Mouse (Mus musculus) forebrain, embryonic 16.5 days (tissue): ENCODE measurements around the gene Dnah8. TPM values are rescaled to one million over a fixed set of nuclear protein-coding genes. Genes with fewer than 3 reads are reported as not detected.
A peak's percentile ranks its signal among the peaks of the same experiment; 100 is the strongest.

ENCODE experiments used
- ATAC-seq: fragments of 200-750 bp; cut with Nextera tagmentation; 2 replicates; pipeline ENCODE4 v1.8.0; 2017; ENCODE audit warnings: mild to moderate bottlenecking, moderate library complexity
- H3K27ac ChIP-seq: fragments of 300-500 bp; sonication (generic); 2 replicates; pipeline ENCODE4 v1.5.1; 2014; ENCODE audit warnings: low read length, control low read depth
- H3K27me3 ChIP-seq: fragments of 300-500 bp; sonication (generic); replicated peaks from 2 replicates; pipeline ENCODE4 v1.6.1; 2014; ENCODE audit warnings: low read length; ENCODE audit not compliant: control insufficient read depth, insufficient read depth
- H3K36me3 ChIP-seq: fragments of 300-500 bp; sonication (generic); 2 replicates; pipeline ENCODE4 v1.6.1; 2014; ENCODE audit not compliant: control insufficient read depth, insufficient read depth
- H3K4me1 ChIP-seq: fragments of 300-500 bp; sonication (generic); replicated peaks from 2 replicates; pipeline ENCODE4 v1.6.1; 2014; ENCODE audit warnings: low read length; ENCODE audit not compliant: control insufficient read depth, insufficient read depth
- H3K4me2 ChIP-seq: fragments of 300-500 bp; sonication (generic); 2 replicates; pipeline ENCODE4 v1.6.1; 2014; ENCODE audit warnings: mild to moderate bottlenecking, low read length, control low read depth
- H3K4me3 ChIP-seq: fragments of 300-500 bp; sonication (generic); replicated peaks from 2 replicates; pipeline ENCODE4 v1.5.1; 2014; ENCODE audit warnings: mild to moderate bottlenecking, low read length, control low read depth
- H3K9ac ChIP-seq: fragments of 300-500 bp; sonication (generic); replicated peaks from 2 replicates; pipeline ENCODE4 v1.6.1; 2014; ENCODE audit warnings: low read depth, low read length, control low read depth
- H3K9me3 ChIP-seq: fragments of 300-500 bp; sonication (generic); 2 replicates; pipeline ENCODE4 v1.6.1; 2016; ENCODE audit warnings: low read length; ENCODE audit not compliant: control insufficient read depth
- WGBS: fragments of 180-500 bp; shearing (Covaris S2); extraction: QIAGEN DNeasy Blood & Tissue Kit; methylation state at CpG from one replicate; pipeline ENCODE4 v1.1.7; 2014; 5-methylcytosine and 5-hydroxymethylcytosine counted together
- polyA plus RNA-seq: library from polyadenylated mRNA; unstranded; fragments of >200 nt; fragmentation: Nextera tagmentation; extraction: Ambion mirVana; gene quantifications from 2 replicates; pipeline ENCODE4 v1.2.1, GENCODE M21; 2015

Dnah8 gene
- polyA plus RNA-seq, 1 experiment from 2014 or later = 1.6 TPM

DNA sequence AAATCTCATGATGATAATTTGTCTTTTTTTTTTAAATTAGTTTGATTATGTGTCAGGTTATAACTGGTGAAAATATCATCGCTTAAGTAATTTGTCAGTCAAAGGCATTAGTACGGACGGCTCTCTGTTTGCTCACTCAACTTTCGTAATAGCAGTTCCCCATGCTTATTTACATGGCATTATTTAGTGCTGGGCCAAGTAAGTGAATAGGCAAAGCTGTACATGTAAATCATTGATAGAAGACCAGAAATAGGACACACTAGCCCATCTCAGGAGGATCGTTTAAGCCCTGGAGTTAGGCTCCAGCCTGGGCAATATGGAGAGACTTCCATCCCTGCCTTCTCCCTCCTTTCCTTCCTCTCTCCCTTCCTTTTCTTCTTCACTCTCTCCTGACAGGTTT is 16.7 kb downstream of the Dnah8 start:
- no peak for ATAC-seq
- no peaks in the 10 kb centered on the region for H3K36me3 ChIP-seq
- WGBS = 98% methylated on average over 5 of the region's 5 CpGs

DNA sequence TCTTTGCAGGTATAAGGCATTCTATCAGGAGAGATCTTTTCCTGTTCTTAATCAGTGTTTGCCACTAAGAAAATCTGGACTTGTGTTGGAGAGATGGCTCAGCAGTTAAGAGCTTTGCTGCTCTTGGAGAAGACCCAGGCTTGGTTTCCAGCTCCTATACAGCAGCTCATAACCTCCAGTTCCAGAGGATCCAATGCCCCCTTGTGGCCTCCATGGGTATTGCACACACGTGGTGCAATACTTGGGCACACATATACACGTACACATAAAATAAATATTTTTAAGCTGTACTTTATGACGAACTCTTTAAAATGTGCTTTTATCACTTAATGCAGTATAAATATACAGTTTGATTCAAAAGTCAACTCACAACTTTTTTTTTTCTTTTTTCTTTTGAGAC is 24.6 kb downstream of the Dnah8 start:
- no peak overlapping the region for H3K4me3 ChIP-seq
- 0 out of 2 replicates have a peak, but pooled peaks cover 4% of the 10 kb centered on the region for H3K9me3 ChIP-seq
- no peak overlapping the region for H3K9ac ChIP-seq
- H3K27ac ChIP-seq = no peak overlapping the region
- H3K36me3 ChIP-seq = no peaks in the 10 kb centered on the region
- 97% methylated on average over 3 of the region's 3 CpGs for WGBS
- no peaks in the 10 kb centered on the region for H3K4me1 ChIP-seq
- no peak for ATAC-seq
- no peaks in the 10 kb centered on the region for H3K27me3 ChIP-seq
- no peak overlapping the region for H3K4me2 ChIP-seq

More for the DNA sequence above, 16.7 kb downstream of the Dnah8 start:
- Histone ChIP-seq H3K9ac (no peak overlapping the region), H3K27ac (no peak overlapping the region), H3K4me3 (no peak overlapping the region), H3K4me1 (no peaks in the 10 kb centered on the region), H3K27me3 (no peaks in the 10 kb centered on the region), H3K4me2 (no peak overlapping the region), H3K9me3 (no peaks in the 10 kb centered on the region)

GRCm38 (mm10) chr17:30653010-30653409 is 28.9 kb downstream of the Dnah8 start:
- no peaks in the 10 kb centered on the region for H3K36me3 ChIP-seq
- H3K9ac ChIP-seq = no peak overlapping the region
- no peaks in the 10 kb centered on the region for H3K27me3 ChIP-seq
- 0 out of 2 replicates have a peak, but pooled peaks cover 4% of the 10 kb centered on the region for H3K9me3 ChIP-seq
- H3K27ac ChIP-seq = no peak overlapping the region
- H3K4me3 ChIP-seq = no peak overlapping the region
- WGBS = 99% methylated on average over 6 of the region's 6 CpGs
- no peaks in the 10 kb centered on the region for H3K4me1 ChIP-seq
- no peak for ATAC-seq
- H3K4me2 ChIP-seq = no peak overlapping the region

GRCm38 (mm10) chr17:30657530-30658151 is 33.5 kb downstream of the Dnah8 start:
- WGBS = 52% methylated on average over 8 of the region's 8 CpGs
- no peak; the same call in 1 of the 2 replicates for ATAC-seq

DNA sequence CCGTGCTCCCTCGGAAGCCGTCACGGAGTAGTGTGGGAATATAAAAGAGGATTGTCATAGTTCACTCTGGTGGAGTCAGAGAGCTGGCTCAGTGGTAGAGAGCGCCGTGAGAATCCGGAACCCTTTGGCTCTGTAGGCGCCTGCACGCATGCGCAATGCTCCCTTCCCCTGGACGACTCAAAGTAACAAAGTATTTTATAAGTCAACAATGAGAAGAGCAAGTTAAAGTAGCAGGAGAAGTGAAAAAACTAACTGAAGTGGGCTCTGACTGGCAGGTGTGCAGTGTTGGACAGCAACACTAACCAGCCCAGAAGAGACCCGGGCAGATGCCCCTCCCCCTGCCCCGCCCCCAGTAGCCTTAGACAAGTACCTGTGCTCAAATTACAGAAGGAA is 34.0 kb downstream of the Dnah8 start:
- WGBS = 10% methylated on average over 13 of the region's 13 CpGs
- ATAC-seq = peak; percentile 77
- H3K27ac ChIP-seq = no peak overlapping the region
- no peaks in the 10 kb centered on the region for H3K4me1 ChIP-seq
- H3K9me3 ChIP-seq = no peaks in the 10 kb centered on the region
- H3K4me3 ChIP-seq = peak overlapping the region; percentile 33
- no peaks in the 10 kb centered on the region for H3K36me3 ChIP-seq
- H3K27me3 ChIP-seq = no peaks in the 10 kb centered on the region
- 0 out of 2 replicates have a peak overlapping the region, but pooled peaks have one; percentile 15 for H3K9ac ChIP-seq
- peak overlapping the region; percentile 52 for H3K4me2 ChIP-seq

More at GRCm38 (mm10) chr17:30657530-30658151, 33.5 kb downstream of the Dnah8 start:
- H3K4me3 ChIP-seq = peak overlapping the region; percentile 33
- no peaks in the 10 kb centered on the region for H3K9me3 ChIP-seq
- no peak overlapping the region for H3K27ac ChIP-seq
- 0 out of 2 replicates have a peak overlapping the region, but pooled peaks have one; percentile 15 for H3K9ac ChIP-seq
- H3K36me3 ChIP-seq = no peaks in the 10 kb centered on the region
- no peaks in the 10 kb centered on the region for H3K27me3 ChIP-seq
- no peaks in the 10 kb centered on the region for H3K4me1 ChIP-seq
- H3K4me2 ChIP-seq = peak overlapping the region; percentile 52

DNA sequence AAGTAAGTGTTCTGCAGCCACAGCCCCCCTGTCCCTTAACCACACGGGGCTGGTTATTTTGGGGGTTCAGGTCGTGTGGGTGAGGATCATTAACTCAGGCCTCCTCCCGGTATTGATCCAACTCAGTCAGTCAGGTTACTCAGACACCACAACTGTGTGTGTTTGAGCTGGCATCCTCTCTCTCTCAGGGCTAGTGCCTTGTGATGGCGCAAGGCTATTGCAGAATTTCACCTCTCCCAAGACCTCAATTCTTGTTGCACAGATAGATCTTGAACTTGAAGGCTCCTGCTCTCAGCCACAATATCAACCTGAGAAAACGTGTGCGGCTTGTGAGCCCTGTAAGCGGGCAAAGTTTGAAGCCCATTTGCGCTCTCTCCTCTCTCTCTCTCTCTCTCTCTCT is 38.0 kb downstream of the Dnah8 start:
- Histone ChIP-seq H3K9ac (no peak overlapping the region), H3K4me3 (no peak overlapping the region), H3K27ac (no peak overlapping the region), H3K9me3 (0 out of 2 replicates have a peak, but pooled peaks cover 2% of the 10 kb centered on the region), H3K4me2 (no peak overlapping the region), H3K36me3 (no peaks in the 10 kb centered on the region), H3K4me1 (no peaks in the 10 kb centered on the region), H3K27me3 (no peaks in the 10 kb centered on the region)
- ATAC-seq = no peak
- 75% methylated on average over 8 of the region's 8 CpGs for WGBS

GRCm38 (mm10) chr17:30663170-30663569 is 39.0 kb downstream of the Dnah8 start:
- Histone ChIP-seq H3K9ac (no peak overlapping the region), H3K36me3 (no peaks in the 10 kb centered on the region), H3K4me2 (no peak overlapping the region), H3K27ac (no peak overlapping the region), H3K27me3 (no peaks in the 10 kb centered on the region), H3K4me1 (no peaks in the 10 kb centered on the region), H3K9me3 (0 out of 2 replicates have a peak, but pooled peaks cover 2% of the 10 kb centered on the region), H3K4me3 (no peak overlapping the region)
- no peak for ATAC-seq
- 95% methylated on average over 8 of the region's 8 CpGs for WGBS

DNA sequence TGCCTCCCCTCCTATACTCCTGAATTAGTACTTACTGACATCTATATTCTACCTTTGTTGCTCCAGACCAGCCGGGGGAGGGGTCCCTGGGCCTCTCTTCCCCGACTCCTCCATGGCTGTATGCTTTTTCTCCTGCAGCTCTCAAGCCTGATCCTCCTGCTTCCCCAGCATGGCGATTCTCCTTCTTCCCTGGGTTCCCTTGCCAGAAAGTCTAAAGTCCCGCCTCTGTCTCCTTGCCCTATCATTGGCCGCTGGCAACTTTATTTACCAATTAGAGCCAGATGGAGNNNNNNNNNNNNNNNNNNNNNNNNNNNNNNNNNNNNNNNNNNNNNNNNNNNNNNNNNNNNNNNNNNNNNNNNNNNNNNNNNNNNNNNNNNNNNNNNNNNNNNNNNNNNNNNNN is 40.7 kb downstream of the Dnah8 start:
- no peak for ATAC-seq
- no peaks in the 10 kb centered on the region for H3K27me3 ChIP-seq
- no peak overlapping the region for H3K9ac ChIP-seq
- no peak overlapping the region for H3K4me2 ChIP-seq
- H3K4me1 ChIP-seq = 0 out of 2 replicates have a peak, but pooled peaks cover 2% of the 10 kb centered on the region
- no peak overlapping the region for H3K27ac ChIP-seq
- H3K36me3 ChIP-seq = no peaks in the 10 kb centered on the region
- H3K4me3 ChIP-seq = no peak overlapping the region
- 0 out of 2 replicates have a peak, but pooled peaks cover 2% of the 10 kb centered on the region for H3K9me3 ChIP-seq
- 87% methylated on average over 5 of the region's 5 CpGs for WGBS

DNA sequence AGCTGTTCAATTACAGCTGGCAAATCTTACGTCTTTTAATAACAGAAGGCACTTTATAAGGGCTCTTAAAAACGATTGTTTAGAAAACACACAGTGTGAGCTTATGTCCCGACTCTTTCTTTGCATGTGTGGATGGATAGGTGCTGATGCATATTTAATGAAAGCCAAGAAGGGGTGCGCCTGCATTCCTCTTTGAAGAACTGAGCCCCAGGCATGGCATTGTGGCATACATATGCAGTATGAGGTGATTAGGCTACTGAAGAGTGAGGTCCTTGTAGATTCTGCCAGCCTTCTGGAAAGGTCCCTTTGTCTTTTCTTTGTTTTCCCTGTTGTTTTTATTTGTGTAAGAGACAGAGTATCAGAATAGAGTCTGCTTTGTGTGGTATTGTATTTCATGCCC is 48.4 kb downstream of the Dnah8 start:
- Histone ChIP-seq H3K4me1 (peaks cover 11% of the 10 kb centered on the region; the same call in 1 of the 2 replicates), H3K27me3 (no peaks in the 10 kb centered on the region), H3K27ac (no peak overlapping the region), H3K36me3 (no peaks in the 10 kb centered on the region), H3K4me3 (no peak overlapping the region), H3K4me2 (no peak overlapping the region), H3K9me3 (no peaks in the 10 kb centered on the region), H3K9ac (no peak overlapping the region)
- WGBS = 21% methylated on average over 4 of the region's 4 CpGs
- ATAC-seq = no peak
